Mouse (Mus musculus) skeletal muscle tissue, adult 2 months (tissue): ENCODE measurements around the gene Itpr1.

Experiments
- DNase-seq: peaks from one replicate; pipeline ENCODE4 v3.0.0-alpha.2; 2012; ENCODE audit warnings: low read depth, low spot score

Itpr1 gene

DNA sequence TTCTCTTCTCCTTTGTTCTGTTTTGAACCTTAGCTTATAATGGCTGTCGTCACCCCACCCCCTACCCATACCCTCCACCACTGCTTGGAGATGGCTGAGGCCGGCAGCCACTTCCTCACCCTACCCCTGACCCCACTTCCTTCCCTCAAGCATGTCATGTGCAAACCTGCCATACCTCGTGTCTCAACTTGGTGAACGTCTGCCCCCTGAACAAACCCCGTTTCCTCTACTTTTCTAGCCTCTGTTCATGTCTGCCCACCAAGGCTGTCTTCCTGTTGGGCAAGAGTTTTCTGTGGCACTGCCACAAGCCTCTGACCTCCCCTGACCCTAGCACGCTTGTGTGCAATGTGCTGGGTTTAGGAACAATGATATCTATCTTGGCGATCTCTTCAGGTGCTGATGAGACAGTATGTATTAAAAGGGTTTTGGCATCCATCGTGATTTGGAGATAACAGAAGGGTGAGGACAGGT is 253.2 kb downstream of the Itpr1 start:
- DNase-seq = no peak

DNA sequence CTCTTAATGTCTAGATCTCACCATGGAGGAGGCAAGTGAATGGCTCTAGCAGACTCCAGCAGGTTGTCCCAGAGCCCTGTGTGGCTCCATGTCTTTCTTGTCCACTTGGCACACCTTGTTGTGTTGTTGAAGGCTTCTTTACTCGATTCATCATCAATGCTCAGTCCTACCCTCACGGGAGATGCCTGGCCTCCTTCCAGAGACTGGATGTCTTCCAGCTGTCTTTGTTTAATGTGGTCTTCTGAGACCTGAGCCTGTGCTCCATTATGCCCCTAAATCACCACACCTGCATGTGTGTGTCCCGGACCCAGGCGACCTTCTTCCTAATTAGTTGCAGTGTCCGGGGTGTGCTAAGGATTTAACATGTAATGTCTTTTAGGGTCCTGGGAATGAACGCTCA is 254.7 kb downstream of the Itpr1 start:
- DNase-seq = no peak

DNA sequence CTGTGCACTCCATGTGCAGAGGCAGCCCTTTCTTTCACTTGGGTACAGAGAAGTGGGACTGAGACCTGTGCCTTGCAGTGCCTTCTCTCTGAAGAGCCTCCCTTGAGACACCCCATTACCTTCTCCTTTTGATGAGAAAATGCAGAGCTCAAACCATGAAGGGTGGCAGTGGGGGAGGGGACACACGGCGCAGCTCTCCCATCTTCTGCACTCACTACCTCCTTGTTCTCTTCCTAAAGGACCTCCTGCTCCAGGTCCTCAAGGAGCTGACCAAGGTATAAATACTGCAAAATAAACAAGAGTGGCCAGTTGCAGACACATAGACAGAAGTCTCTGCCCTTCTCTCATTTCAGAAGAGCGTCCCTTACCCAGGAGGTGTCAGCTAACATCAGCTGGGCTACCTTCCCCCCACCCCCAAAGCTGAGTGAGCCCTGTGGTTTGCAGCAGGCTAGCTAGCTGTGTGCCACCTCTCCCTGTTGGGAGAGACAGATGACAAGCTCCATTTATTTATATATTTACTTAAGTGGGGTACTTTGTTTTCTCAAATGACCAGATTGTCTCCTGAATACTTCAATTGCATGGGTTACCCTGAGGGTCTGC is 255.4 kb downstream of the Itpr1 start:
- DNase-seq = peak; percentile 90

DNA sequence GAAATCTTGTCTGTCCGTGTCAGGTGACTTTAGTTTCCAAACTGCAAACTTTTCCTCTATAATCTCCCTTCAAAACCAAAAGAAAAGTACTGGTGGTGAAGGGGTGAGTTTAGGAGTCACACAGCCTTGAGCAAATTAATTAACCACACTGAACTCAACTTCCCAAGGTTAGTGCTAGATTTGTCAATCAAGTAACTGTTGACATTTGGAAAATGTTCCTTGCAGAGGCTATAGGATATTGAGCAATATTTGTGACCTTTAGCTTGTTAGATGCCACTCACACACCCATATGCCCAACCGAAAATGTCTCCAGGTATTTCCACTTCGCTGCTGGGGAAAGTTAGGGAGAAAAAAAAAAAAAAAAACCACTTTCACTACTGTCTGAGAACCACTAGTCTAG is 259.0 kb downstream of the Itpr1 start:
- no peak for DNase-seq

DNA sequence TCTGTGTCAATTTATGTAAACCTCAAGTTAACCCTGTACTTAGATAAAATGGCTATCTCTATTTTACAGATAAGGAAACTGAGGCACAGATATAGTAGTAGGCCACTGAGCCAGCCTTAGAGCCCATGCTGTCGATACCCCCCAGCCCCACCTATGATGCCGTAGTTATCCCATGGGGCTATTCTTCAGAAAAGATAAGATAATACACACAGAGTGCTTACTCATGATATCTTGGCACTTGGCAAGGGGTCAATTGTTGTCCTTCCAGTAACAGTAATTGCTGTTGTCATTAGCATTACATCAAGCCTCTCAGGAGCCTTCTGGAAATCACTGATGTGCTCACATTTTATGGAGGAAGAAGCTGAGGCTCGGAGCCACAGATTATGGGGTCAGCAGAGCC is 259.9 kb downstream of the Itpr1 start:
- no peak for DNase-seq

DNA sequence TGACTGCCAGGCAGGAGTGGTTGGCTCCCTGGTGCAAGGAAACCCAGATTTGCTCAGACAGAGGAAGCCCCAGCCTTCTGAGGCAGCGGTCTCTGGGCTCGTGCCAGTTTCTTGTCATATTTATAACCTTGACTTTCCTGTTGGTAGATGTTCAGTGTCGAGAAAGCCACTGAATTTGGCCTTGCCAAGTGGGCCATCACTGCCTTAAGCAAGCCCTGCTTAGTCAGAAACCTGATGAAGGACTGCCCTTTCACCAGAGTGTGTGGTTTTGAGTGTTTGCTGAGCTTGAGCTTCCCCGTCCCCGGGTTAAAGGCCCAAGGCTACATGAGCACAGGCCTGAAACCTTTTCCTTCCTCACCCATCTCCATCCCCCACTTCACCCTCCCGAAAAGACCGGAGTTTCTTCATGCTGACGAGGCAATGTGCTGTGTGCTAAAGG is 263.9 kb downstream of the Itpr1 start:
- DNase-seq = peak; percentile 52

DNA sequence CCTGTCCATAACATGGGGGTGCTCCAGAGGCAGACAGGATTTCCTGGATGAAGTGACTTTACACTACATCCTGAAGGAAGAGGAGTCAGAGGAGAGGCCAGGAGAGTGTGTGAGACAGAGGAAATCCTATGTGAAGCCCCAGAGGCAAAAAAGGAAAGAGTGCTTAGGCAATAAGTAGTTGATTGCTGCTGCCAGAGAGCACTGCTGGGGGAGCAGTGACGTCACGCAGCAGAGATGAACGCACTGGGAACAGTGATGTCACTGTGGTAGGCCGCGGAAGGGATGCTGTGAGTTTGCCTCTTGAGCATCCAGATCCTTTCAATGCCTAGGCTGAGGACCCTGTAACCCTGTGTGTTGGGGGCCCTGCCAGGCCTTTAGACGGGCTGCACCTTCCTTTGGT is 264.7 kb downstream of the Itpr1 start:
- DNase-seq = no peak

DNA sequence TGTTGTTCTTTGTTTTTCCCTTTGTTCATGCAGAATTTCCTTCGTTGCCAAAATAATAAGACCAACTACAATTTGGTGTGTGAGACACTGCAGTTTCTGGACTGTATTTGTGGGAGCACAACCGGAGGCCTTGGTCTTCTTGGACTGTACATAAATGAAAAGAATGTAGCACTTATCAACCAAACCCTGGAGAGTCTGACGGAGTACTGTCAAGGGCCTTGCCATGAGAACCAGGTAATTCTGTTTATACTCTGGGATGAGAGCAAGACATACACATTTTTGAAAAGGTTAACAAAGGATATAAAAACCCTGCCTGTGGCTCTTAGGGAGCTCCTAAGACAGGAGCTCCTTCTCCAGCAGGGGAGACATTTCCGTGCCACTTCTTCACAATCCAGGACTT is 268.3 kb downstream of the Itpr1 start:
- no peak for DNase-seq

DNA sequence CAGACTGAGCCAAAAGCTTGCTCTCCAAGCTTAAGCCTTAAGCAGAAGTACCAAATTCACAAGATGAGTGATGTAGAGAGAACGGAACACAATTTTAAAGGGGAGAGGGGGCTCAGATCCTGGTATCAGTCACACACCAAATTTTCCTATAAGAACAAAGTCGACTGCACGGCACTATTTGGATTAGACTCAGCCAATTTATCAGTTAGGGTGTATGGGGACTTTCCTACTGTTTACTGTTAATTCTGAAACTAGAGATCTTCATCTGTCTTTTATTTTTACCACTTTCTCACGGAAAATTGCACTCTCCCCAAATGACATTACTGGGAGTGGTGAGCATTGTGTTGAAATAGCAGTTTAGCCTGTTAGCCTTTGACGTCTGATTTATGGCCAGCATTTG is 269.6 kb downstream of the Itpr1 start:
- DNase-seq = no peak

DNA sequence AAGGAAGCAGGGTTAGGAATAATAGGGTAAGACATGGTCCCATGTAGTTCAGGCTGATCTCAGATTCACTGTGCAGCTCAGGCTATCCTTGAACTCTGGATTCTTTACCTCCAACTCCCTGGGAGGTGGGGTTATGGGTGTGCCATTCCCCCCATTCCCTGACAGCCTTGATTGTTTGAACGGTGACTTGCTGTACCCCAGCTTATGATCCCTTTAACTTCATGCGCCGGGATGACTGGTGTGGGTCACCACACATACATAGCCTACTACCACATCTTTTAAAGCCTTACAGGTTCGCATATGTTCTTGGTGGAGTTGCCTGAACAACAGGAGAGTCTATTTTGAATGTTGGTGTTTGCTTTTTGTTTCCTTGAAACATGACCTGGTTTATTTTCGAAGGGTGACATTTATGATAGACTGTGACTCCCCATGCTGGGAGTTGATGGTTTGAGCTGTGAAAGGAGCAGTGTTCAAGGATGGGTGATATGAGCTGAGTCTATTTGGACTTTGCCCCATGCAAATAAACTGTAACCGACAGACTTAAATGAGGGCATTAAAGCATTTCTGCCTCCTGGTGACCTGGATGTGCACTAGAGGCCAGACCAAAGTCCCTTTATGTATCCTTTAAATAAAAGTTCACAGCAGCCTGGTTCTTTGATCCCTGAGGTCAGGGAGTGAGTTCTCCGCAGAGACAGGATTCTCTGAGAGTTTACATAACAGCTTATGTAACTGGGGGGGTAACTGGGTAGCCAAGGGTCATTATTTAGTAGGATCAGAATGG is 273.5 kb downstream of the Itpr1 start:
- no peak for DNase-seq

DNA sequence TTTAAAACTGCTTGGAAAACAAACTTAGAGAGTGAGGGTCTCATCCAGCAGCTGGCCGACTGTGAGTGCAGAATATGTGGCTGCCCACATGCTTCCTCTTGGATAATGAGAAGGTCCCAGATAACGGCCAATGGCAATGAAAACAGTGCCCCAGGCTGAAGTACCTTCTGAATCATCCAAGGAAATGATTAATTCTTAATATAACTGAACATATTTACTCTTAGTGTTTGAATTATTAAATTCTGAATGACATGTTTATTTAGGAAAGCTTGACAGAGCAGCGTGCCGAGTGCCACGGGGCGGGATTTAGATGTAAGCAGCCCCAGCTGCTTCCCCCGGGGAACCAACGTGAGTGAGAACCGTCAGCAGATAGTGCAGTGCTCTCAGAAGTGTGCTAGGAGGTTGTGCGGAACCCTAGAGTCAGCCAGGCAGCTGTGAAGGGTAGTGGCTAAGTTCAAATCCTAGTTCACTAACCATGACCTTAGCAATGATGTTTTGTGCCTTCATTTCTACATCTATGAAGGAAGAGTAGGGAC is 274.5 kb downstream of the Itpr1 start:
- DNase-seq = no peak

DNA sequence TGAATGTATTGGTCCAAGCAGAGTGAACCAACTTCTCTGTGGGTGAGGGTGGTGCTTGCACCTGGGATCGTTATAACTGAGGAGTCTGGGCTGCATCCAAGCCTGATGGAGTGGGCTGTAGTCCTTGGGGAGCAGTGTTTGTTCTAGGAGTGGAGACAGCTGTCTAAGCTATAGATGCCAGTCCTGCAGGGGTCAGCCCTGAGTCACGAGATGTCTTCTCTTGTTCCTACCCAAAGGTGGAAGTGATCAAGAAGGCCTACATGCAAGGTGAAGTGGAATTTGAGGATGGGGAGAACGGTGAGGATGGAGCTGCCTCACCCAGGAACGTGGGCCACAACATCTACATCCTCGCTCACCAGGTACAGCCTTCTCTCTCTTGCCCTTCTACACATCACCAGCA is 275.4 kb downstream of the Itpr1 start:
- DNase-seq = no peak

DNA sequence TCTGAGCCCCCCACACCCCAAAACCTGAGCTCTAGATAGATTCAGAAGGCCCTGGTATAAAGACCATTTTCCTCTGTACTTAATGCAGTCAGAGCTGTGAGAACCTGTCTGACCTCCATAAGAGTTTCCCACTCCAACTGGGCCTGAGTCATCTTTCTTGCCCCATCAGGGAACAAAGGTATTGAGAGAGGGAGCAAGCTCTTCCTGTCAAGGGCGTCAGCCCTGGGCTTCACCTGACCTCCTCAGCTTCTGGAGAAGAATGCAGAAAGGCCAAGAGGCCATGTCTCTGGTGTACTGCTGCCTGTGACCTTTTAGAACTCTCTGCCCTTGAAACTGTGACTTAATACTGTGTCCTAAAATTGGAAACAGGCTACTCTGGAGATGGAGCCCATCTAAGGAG is 279.1 kb downstream of the Itpr1 start:
- no peak for DNase-seq

DNA sequence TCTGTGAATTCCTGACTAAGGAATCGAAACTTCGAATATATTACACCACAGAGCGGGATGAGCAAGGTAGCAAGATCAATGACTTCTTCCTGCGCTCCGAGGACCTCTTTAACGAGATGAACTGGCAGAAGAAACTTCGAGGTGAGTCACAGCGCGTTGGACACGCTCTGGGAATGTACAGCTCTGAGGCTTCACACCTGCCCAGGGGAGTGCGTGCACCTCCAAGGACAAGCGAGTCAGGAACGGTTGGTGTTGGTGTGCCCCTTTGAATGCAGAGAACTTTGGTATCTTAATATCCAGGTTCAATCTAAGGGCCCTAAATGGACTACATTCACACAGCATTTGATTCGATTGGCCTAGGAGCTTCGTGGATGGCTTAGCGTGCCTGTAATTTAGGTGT is 280.9 kb downstream of the Itpr1 start:
- DNase-seq = no peak

DNA sequence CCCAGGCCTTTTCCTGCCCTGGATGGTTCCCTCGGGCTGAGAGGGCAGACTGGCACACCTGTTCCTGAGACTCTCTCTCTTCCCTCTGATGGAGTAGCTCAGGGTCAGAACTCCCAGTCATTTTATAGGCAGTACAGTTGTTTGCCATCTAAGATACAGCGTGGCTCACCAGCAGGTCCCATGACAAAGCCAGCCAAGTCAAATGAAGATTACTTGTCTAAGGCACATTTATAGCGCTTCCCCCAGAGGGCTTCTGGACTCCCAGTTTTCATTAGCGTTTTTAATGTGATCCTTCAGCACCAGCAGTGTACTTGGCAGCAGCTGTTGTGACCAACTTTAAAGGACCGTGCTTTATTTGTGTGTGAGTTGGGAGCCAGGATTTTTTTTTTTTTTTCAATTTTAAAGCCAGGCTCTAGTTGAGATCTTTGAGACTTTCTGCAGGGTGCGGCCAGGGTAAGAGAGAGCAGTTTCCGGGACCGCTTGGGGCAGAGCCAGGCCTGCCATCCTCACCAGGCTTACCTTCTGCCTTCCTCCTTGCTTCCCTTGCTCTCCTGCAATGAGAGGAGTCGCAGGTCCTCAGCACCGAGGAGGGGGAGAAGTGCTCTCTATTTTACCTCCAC is 281.4 kb downstream of the Itpr1 start:
- peak; percentile 47 for DNase-seq

DNA sequence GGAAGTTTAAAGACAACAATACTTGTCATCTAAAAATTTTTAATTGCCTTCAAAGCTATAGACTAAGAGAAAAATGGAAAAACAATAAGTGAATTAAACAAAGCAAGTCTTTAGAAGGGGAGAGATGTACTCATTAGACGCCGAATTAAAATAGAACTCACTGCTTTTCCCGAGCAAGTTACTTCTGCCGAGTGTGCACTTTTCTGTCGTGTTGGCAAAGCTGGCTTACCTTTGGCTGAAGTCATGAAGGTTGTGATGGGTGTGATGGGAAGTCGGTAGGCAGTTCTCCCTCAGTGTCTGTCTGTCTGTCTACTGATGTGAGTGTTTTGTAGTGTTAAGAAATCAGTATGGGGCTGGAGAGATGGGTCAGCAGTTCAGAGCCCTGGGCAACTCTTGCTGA is 282.1 kb downstream of the Itpr1 start:
- no peak for DNase-seq

DNA sequence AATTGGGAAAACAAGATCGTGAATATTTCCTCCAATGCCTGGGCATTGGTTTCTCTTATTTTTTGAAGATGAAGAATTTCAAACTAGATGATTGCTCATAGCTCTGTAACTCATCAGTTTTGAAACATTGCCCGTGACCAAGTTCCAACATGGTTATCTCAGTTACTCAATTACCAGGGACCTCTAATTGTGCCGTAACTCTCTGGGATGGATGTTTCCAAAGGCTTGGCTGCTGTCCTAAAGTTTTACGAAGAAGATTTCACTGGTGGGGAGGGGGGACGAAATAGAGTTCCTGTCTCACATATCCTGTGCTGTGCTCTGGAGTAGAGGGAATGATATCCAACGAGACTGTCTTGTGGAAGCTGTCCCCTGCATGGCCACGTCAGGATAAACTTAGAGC is 285.2 kb downstream of the Itpr1 start:
- no peak for DNase-seq

DNA sequence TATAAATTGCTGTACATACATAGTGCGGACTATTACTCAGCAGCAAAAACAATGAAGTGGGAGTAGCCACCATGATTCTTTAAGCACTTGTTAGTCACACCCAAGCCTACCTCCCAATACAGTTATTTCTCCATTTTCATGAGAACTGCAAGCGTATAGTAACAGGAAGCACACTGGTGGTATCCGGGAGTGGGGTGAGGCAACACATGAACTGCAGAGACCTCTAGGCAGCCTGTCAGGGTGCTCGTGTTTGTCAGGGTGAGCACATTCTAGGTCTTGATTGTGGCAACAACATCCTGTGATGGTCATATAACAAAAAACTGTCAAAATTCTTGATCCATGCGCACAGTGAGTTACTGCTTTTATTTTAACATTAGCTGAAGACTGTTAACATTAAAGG is 290.8 kb downstream of the Itpr1 start:
- no peak for DNase-seq

DNA sequence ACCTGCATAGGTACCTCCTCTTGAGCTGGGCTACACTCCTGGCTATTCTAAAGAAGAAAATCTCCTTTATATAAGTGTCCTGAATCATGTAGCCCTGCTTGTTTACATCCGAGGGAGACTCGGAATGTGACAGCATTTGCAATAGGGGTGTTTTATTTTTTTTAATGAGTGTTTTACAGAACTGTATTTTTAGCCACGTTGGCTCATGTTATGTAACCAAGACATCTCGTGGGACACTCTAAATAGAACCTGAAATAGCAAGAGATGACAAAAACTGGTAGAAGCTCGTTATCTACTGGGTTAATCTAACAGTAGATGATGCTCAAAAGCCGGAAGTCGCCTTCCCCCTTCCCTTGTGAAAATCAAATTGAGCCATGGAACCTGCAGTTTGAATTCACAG is 291.8 kb downstream of the Itpr1 start:
- DNase-seq = peak; percentile 25

DNA sequence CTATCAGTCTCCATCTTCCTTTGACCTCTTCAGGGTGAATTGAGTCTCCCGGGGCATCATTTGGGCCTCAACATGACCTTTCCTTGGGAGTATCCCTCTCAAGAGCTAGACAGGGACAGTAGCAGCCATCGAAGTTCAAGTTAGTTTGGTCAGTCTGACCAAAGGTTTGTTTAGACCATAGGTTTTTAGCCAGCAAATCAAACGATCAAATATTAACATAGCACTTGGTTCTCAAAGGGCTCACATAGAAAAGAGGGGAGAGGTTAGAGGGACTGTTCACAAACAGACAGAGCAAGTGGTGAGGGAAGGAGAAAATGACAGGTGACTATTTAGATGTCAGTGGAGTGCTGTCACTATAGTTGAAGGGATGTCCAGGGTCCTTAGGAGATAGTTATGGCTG is 293.3 kb downstream of the Itpr1 start:
- DNase-seq = no peak

DNA sequence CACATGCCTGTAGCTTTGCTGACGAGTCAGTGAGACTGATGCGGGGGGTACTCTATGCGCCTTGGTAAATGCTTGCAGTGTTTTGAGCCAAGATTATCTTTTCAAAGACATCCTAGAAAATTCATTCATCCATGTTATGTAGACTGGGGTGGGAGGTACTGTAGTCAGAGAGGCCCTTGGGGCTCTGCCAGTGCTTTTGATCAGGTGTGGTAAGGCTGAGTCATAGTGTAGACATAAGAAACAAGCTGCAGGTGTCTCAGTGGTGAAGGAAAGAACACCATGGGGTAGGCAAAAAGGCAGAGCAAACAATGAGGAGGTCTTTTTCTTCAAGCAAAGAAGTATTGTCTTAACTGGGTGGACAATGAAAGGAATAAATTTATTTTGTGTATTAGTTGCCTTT is 294.4 kb downstream of the Itpr1 start:
- no peak for DNase-seq

DNA sequence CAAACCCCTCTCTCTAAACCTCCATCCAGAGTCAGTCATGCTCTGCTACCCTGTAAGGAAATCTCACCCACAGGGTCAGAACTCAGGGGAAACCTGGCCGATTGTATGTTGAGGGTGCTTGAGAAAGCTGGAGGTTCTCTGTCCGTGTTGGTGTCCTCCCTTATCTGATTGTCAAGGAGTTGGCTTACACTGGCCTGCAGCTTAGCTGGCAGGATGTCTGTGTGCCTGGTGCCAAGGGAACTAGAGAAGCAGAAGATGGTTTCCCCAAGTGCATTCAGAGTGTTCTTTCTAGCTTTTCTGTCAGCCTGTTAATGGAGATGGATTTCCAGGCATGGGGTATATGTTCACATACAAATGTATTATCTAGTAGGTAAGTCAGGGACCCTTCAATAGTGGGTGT is 296.4 kb downstream of the Itpr1 start:
- no peak for DNase-seq

DNA sequence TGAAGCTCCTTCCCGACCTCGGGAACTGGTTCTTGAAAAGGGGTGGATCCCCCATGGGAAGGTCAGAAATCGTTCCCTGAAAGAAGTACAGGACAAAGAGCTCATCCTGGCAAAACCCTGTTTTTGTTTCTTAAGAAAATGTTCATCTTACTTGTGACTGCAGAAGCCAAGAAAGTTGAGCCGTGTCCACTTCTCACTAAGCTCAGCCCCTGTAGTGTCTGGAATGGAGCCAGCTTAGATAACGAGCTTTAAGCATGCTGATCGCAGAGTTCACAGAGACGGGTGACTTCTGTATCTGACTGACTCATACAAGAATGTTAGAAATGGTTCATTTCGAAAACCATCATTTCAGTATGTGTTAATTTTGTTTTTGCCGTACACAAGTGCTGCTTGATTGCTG is 297.2 kb downstream of the Itpr1 start:
- no peak for DNase-seq
